Mouse (Mus musculus) brain, embryonic 14.5 days (tissue): ENCODE results near the gene Scaf4. TPM values are rescaled to one million over a fixed set of nuclear protein-coding genes. Genes with fewer than 3 reads are reported as not detected.

Experiments used
- DNase-seq: peaks from one replicate; pipeline ENCODE4 v3.0.0-alpha.2; 2011; ENCODE audit warnings: low read depth
- CTCF ChIP-seq: fragments of 200-500 bp; IDR thresholded peaks from 2 replicates; pipeline ENCODE4 v1.5.1; 2012; ENCODE audit warnings: inconsistent platforms, mild to moderate bottlenecking, moderate library complexity, borderline replicate concordance; ENCODE audit not compliant: insufficient read depth, insufficient read length; ENCODE audit errors: extremely low read depth
- POLR2A ChIP-seq: fragments of 200-500 bp; IDR thresholded peaks from 2 replicates; pipeline ENCODE4 v1.6.1; 2012; ENCODE audit warnings: mild to moderate bottlenecking, inconsistent platforms, borderline replicate concordance; ENCODE audit not compliant: poor library complexity, insufficient read depth, insufficient read length, severe bottlenecking; ENCODE audit errors: extremely low read depth
- polyA plus RNA-seq: library from polyadenylated mRNA; depleted of rRNA; stranded (reverse); fragments of >200 nt; gene quantifications from 2 replicates; pipeline ENCODE4 v1.2.3, GENCODE M21; 2012

Scaf4 gene
- polyA plus RNA-seq, 1 experiment, result 61.2 TPM

GRCm38 (mm10) chr16:90204868-90205267 lies 79.4 kb downstream of the Scaf4 start:
- TF ChIP-seq CTCF, result no peak
- no peak for TF ChIP-seq POLR2A
- DNase-seq, result no peak

GRCm38 (mm10) chr16:90203226-90203962 lies 80.9 kb downstream of the Scaf4 start:
- DNase-seq, result no peak
- TF ChIP-seq POLR2A (no peak), CTCF (no peak)

GRCm38 (mm10) chr16:90202140-90202539 lies 82.2 kb downstream of the Scaf4 start:
- TF ChIP-seq POLR2A (no peak), CTCF (no peak)

GRCm38 (mm10) chr16:90199174-90199573 lies 85.1 kb downstream of the Scaf4 start:
- DNase-seq, result no peak
- TF ChIP-seq CTCF, result no peak
- TF ChIP-seq POLR2A, result no peak

More at GRCm38 (mm10) chr16:90202140-90202539, 82.2 kb downstream of the Scaf4 start:
- DNase-seq, result no peak

- TF ChIP-seq POLR2A, result no peak
- no peak for TF ChIP-seq CTCF
- no peak for DNase-seq
Measured at GRCm38 (mm10) chr16:90198626-90199025, 85.7 kb downstream of the Scaf4 start.

GRCm38 (mm10) chr16:90197337-90197973 lies 86.8 kb downstream of the Scaf4 start:
- TF ChIP-seq POLR2A (no peak), CTCF (peak; percentile 70; the same call in 1 of the 2 replicates)
- DNase-seq, result peak; percentile 85

GRCm38 (mm10) chr16:90196688-90197240 lies 87.5 kb downstream of the Scaf4 start:
- DNase-seq, result no peak
- TF ChIP-seq CTCF (no peak), POLR2A (no peak)

- TF ChIP-seq POLR2A, result no peak
- no peak for TF ChIP-seq CTCF
- DNase-seq, result no peak
Measured at GRCm38 (mm10) chr16:90193719-90194118, 90.6 kb downstream of the Scaf4 start.

GRCm38 (mm10) chr16:90191289-90191688 lies 93.0 kb downstream of the Scaf4 start:
- DNase-seq, result no peak
- no peak for TF ChIP-seq CTCF

- TF ChIP-seq POLR2A, result no peak
- no peak; the same call in 1 of the 2 replicates for TF ChIP-seq CTCF
- DNase-seq, result peak; percentile 37
Measured at GRCm38 (mm10) chr16:90187453-90187852, 96.8 kb downstream of the Scaf4 start.

- peak; percentile 88 for DNase-seq
- TF ChIP-seq POLR2A, result no peak
- peak; percentile 92 for TF ChIP-seq CTCF
Measured at GRCm38 (mm10) chr16:90185928-90186588, 98.2 kb downstream of the Scaf4 start.

- TF ChIP-seq CTCF, result no peak
- TF ChIP-seq POLR2A, result no peak
- no peak for DNase-seq
Measured at GRCm38 (mm10) chr16:90184135-90184534, 100.2 kb downstream of the Scaf4 start.

GRCm38 (mm10) chr16:90181673-90182072 lies 102.6 kb downstream of the Scaf4 start:
- TF ChIP-seq POLR2A (no peak), CTCF (no peak)
- no peak for DNase-seq

- TF ChIP-seq POLR2A (no peak), CTCF (no peak)
- no peak for DNase-seq
Measured at GRCm38 (mm10) chr16:90180975-90181374, 103.3 kb downstream of the Scaf4 start.

- no peak for DNase-seq
- TF ChIP-seq POLR2A, result no peak
- TF ChIP-seq CTCF, result no peak
Measured at GRCm38 (mm10) chr16:90179892-90180291, 104.4 kb downstream of the Scaf4 start.
